Mouse (Mus musculus) spleen, postnatal 4 days (tissue): ENCODE measurements around the gene Deaf1.
"Not testable (repeated sequence)": the region's sequence is repeated elsewhere in the genome, so short reads cannot be mapped to it uniquely, and the experiment has no call there.

Source experiments
- DNase-seq, 2 experiments: peaks; one replicate each; pipeline ENCODE4 v3.0.0; 2022; ENCODE audit warnings: low spot score in 2 of 2

The Deaf1 gene

DNA sequence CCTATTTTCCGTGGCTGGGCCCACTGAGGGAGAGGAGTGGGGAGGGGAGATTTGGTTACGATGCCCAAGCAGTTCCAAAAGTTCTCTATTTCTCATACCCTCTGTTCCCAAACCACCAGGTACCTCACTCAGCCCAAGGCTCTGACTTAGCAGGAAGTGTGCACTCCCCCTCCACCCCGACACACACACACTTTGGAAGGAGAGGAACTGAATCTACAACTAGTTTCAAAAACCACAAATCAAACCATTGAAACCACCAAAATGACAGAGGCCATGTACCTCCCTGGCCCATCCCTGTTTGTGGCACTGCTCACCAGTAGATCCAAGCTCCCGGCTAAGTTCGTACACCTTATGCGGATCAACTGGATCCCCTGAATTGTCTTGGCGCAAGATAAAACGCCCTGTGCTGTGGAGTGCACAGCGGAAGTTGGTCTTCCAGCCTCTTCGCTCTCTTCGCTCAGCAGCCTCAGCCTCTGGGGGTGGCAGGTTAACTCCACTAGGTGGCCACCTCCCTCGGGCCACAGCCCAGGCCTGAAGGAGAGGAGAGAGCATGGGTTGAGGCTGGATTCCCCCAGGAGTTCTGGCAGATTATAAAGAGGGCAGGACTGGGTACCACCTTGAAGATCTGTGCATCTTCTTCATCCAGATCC is 62.6 kb downstream of the Deaf1 start:
- DNase-seq, result peak; percentile 62 to 78

DNA sequence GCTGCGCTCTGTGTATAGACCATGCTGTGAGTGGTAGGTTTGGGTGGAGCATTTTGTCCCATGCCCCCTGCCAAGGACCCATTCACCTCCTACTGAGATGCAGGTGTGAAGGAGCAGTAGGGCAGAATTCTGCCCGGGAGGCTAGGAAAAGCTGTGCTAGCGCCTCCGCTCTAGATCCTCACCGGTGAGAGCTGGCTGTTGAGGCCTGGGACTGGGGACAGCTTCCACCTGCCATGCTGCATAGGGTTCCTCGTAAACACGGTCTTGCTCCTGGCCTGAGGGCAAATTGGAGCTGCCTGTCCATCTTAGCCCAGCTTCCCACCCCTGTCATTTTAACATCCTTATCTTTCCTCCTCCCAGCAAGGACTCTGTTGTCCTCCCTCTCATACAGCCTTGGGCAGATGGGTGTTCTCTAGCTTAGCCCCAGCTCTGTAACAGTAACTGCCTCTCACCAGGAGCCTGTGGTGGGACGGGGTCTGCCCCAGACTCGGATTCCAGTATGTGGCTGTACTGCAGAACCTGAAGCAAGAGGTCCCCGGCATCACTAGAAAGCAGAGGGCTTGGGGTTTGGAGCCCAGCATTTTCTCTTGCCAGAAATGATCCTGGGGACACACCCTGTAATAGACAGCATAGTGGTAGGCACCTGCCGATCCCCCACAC is 63.3 kb downstream of the Deaf1 start:
- DNase-seq, result peak in 1 of 2 experiments; percentile 64

DNA sequence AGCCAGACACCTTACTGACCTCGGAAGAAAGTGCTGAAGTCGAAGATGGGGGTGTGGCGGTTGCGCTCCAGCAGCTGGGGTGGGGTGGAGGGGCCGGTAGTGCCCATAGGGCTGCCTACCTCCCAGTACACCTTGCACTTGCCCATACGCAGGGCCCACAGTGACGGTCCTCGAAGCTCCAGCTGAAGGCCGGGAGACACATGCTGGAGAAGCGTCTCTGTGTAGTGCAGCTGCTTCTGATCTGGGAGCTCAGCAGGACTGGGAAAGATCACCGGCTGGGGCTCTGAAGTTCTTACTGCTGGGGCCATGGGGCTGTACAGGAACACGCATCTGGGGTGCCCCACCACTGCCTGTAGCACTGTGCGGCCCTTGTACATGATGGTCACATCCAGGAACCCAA is 63.9 kb downstream of the Deaf1 start:
- peak in 1 of 2 experiments; percentile 66 for DNase-seq

DNA sequence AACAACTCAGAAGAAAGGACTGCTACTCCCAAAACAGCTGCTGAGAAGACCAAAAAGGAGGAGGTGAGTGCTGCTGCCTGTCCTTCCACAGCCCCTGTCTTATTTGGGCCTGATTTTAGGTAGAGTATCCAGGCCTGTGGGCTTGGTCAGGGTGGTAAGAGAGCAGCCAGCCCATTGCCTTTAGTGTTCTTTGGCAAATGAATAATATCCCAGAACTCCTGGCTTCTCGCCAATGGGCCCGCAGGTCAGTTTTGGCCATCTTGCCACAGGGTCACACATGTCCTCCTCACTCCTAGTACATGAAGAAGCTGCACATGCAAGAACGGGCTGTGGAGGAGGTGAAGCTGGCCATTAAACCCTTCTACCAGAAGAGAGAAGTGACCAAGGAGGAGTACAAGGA is 66.0 kb downstream of the Deaf1 start:
- DNase-seq, result no peak

DNA sequence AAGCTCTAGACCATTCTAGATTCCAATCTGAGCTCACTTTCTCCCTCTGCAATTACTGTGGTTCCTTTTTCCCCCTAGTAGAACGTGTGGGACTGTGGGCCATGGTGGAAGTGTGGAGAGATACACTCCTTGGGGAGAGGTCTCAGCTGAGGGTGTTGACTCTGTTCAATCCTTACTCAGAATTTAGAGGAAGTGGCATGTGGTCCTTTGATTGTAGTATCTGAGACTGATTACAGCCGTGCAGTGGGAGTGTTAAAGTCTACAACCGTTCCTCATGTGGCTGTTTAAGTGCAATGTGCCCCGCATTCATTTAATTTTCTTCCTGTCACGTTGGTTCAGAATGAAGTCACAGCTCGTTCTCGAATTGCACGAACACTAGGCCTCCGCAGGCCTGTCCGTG is 71.3 kb downstream of the Deaf1 start:
- no peak for DNase-seq

DNA sequence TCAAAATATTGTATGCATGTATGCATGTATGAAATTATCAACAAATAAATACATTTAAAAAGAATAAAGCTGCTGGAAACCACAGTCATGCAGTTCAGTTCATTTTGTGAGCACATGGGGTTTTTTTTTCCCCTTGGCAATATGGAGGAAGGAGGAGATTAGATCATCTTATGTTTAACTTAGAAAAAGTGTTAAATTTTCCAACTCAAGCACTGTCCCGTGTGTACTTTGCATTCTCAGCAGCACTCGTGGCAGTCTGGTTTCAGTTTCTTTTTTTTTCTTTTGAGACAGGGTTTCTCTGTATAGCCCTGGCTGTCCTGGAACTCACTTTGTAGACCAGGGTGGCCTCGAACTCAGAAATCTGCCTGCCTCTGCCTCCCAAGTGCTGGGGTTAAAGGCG is 77.0 kb downstream of the Deaf1 start:
- not testable (repeated sequence) for DNase-seq
